Mouse (Mus musculus) erythroblast, embryonic 14.5 days (primary cell): ENCODE results near the gene Acp1. TPM values are rescaled to one million over a fixed set of nuclear protein-coding genes. Genes with fewer than 3 reads are reported as not detected.

Experiments used
- H3K27me3 ChIP-seq: 2 replicates; pipeline ENCODE4 v1.6.1; 2012; ENCODE audit warnings: inconsistent platforms; ENCODE audit not compliant: control insufficient read depth
- H3K36me3 ChIP-seq: 2 replicates; pipeline ENCODE4 v1.6.1; 2012; ENCODE audit warnings: mild to moderate bottlenecking, inconsistent platforms; ENCODE audit not compliant: control insufficient read depth
- H3K4me1 ChIP-seq: 2 replicates; pipeline ENCODE4 v1.6.1; 2012; ENCODE audit warnings: inconsistent platforms; ENCODE audit not compliant: control insufficient read depth
- H3K4me3 ChIP-seq: replicated peaks from 2 replicates; pipeline ENCODE3; 2012; ENCODE audit warnings: moderate library complexity, mild to moderate bottlenecking, inconsistent platforms
- H3K9me3 ChIP-seq: 2 replicates; pipeline ENCODE4 v1.6.1; 2012; ENCODE audit warnings: low read length, inconsistent platforms, mixed read lengths; ENCODE audit not compliant: control insufficient read depth
- GATA1 ChIP-seq: IDR thresholded peaks from 2 replicates; pipeline ENCODE4 v1.6.1; 2012; ENCODE audit warnings: low read length, inconsistent platforms, mixed read lengths
- TAL1 ChIP-seq: IDR thresholded peaks from 3 replicates; pipeline ENCODE4 v1.6.1; 2012; ENCODE audit warnings: low read length, inconsistent platforms, mixed read lengths
- polyA plus RNA-seq: library from polyadenylated mRNA; stranded (reverse); fragments of >175 nt; gene quantifications from 2 replicates; pipeline ENCODE4 v1.2.3, GENCODE M21; 2012

Gene Acp1
- polyA plus RNA-seq = 1.4 and 1.8 TPM in 2 replicates

- Histone ChIP-seq H3K36me3 (peaks cover 61% of the 10 kb centered on the region), H3K4me3 (peak within 1 kb of the TSS; percentile 100), H3K27me3 (peaks cover 9% of the 10 kb centered on the region), H3K9me3 (no peaks in the 10 kb centered on the region), H3K4me1 (peaks cover 70% of the 10 kb centered on the region)
- TF ChIP-seq TAL1 = no peak
- no peak for TF ChIP-seq GATA1
Measured at GRCm38 (mm10) chr12:30911261-30912047, at the start of gene Acp1, which contains the start of gene Sh3yl1. Acp1 (minus strand) TSS chr12:30911589. Sh3yl1 (plus strand) TSS chr12:30911668.

- H3K9me3 ChIP-seq = no peaks in the 10 kb centered on the region; the same call in 1 of the 2 replicates
- TF ChIP-seq TAL1 (no peak), GATA1 (no peak)
- H3K27me3 ChIP-seq = no peaks in the 10 kb centered on the region
- no peak overlapping the region for H3K4me3 ChIP-seq
- H3K4me1 ChIP-seq = no peaks in the 10 kb centered on the region
- peaks cover 87% of the 10 kb centered on the region for H3K36me3 ChIP-seq
Measured at GRCm38 (mm10) chr12:30944197-30944596, 32.8 kb upstream of the Acp1 start.

GRCm38 (mm10) chr12:30943057-30943986 lies 31.9 kb upstream of the Acp1 start:
- H3K4me3 ChIP-seq = no peak overlapping the region
- H3K9me3 ChIP-seq = no peaks in the 10 kb centered on the region; the same call in 1 of the 2 replicates
- TF ChIP-seq TAL1 = no peak
- TF ChIP-seq GATA1 = no peak
- H3K36me3 ChIP-seq = peaks cover 87% of the 10 kb centered on the region
- no peaks in the 10 kb centered on the region for H3K27me3 ChIP-seq
- no peaks in the 10 kb centered on the region for H3K4me1 ChIP-seq

GRCm38 (mm10) chr12:30936899-30937298 lies 25.5 kb upstream of the Acp1 start:
- no peak for TF ChIP-seq GATA1
- no peak for TF ChIP-seq TAL1
- Histone ChIP-seq H3K9me3 (no peaks in the 10 kb centered on the region), H3K4me3 (no peak overlapping the region), H3K27me3 (no peaks in the 10 kb centered on the region), H3K36me3 (peaks cover 89% of the 10 kb centered on the region), H3K4me1 (no peaks in the 10 kb centered on the region)

- Histone ChIP-seq H3K4me1 (peaks cover under 1% of the 10 kb centered on the region), H3K27me3 (no peaks in the 10 kb centered on the region), H3K4me3 (no peak overlapping the region), H3K9me3 (no peaks in the 10 kb centered on the region), H3K36me3 (peaks cover 82% of the 10 kb centered on the region)
- no peak for TF ChIP-seq GATA1
- TF ChIP-seq TAL1 = no peak
Measured at GRCm38 (mm10) chr12:30933299-30933698, 21.9 kb upstream of the Acp1 start.

GRCm38 (mm10) chr12:30928182-30928581 lies 16.8 kb upstream of the Acp1 start:
- no peak overlapping the region for H3K4me3 ChIP-seq
- TF ChIP-seq TAL1 (no peak), GATA1 (no peak)
- H3K9me3 ChIP-seq = no peaks in the 10 kb centered on the region
- peaks cover 90% of the 10 kb centered on the region for H3K36me3 ChIP-seq
- no peaks in the 10 kb centered on the region for H3K27me3 ChIP-seq
- H3K4me1 ChIP-seq = peaks cover 4% of the 10 kb centered on the region

GRCm38 (mm10) chr12:30922401-30922800 lies 11.0 kb upstream of the Acp1 start:
- H3K36me3 ChIP-seq = peaks cover 69% of the 10 kb centered on the region
- no peak overlapping the region for H3K4me3 ChIP-seq
- no peak for TF ChIP-seq TAL1
- TF ChIP-seq GATA1 = no peak
- H3K27me3 ChIP-seq = no peaks in the 10 kb centered on the region
- H3K4me1 ChIP-seq = peaks cover 13% of the 10 kb centered on the region
- H3K9me3 ChIP-seq = peaks cover 3% of the 10 kb centered on the region; the same call in 1 of the 2 replicates

- Histone ChIP-seq H3K36me3 (peaks cover 47% of the 10 kb centered on the region), H3K4me3 (peak overlapping the region; percentile 100), H3K9me3 (no peaks in the 10 kb centered on the region), H3K27me3 (peaks cover 9% of the 10 kb centered on the region), H3K4me1 (peaks cover 56% of the 10 kb centered on the region)
- TF ChIP-seq TAL1 = no peak
- TF ChIP-seq GATA1 = no peak
Measured at GRCm38 (mm10) chr12:30912840-30913239, 1.5 kb upstream of the Acp1 start.

DNA sequence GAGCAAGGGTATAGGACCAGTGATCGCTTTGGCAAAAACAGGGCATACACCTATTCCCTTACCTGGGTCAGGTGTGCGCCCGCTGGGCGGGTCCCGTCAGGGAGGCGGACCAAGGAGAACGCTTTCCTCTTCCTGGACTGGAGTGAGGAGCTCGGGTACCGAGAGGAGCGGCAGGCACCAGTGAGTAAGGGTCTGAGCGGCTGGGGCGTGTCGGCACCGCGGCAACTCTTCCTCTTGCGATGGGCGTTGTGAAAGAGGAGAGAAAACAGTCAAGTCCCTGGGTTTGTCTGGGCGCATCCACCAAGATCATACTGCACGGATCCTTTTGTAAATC lies 626 bp upstream of the Acp1 start:
- peaks cover 64% of the 10 kb centered on the region for H3K4me1 ChIP-seq
- no peaks in the 10 kb centered on the region for H3K9me3 ChIP-seq
- peaks cover 9% of the 10 kb centered on the region for H3K27me3 ChIP-seq
- H3K4me3 ChIP-seq = peak overlapping the region; percentile 100
- no peak for TF ChIP-seq TAL1
- H3K36me3 ChIP-seq = peaks cover 55% of the 10 kb centered on the region
